Mouse (Mus musculus): ENCODE measurements around the gene Epb41l3.
A peak's percentile ranks its signal among the peaks of the same experiment; 100 is the strongest.
"Not testable (repeated sequence)": the region's sequence is repeated elsewhere in the genome, so short reads cannot be mapped to it uniquely, and the experiment has no call there.

Epb41l3 gene

GRCm38 (mm10) chr17:69105799-69106401 lies 30.4 kb downstream of the Epb41l3 start:
- peak; percentile 68 to 82 for DNase-seq (ENCODE audit: low spot score in 2 of 2)

DNA sequence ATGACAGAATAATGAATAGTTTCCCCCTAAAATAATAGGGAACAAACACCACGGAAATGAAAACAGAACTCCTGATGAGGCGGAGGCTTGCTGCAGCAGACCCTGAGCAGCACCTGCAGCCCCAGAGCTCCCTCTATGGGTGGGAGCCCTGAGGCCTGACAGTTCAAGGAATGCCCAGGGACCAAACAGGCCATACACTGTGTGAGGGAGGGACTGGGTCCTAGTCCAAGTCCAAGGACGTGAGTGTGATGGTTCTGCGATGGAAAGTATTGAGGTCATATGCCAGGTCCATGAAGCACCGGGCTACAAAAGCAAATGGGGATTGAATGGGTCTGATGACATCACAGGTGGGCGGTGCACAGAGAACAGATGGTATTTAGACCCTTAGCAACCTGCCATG lies 33.7 kb downstream of the Epb41l3 start:
- no peak for DNase-seq (ENCODE audit: low spot score in 2 of 2)

- DNase-seq (ENCODE audit: low spot score in 2 of 2) = no peak
Observed at GRCm38 (mm10) chr17:69112232-69112631, 36.7 kb downstream of the Epb41l3 start.

GRCm38 (mm10) chr17:69119183-69119582 lies 43.7 kb downstream of the Epb41l3 start:
- DNase-seq (ENCODE audit: low spot score in 2 of 2) = no peak

- peak in 1 of 2 experiments; percentile 8 for DNase-seq (ENCODE audit: low spot score in 2 of 2)
Observed at GRCm38 (mm10) chr17:69120533-69121358, 45.3 kb downstream of the Epb41l3 start.

- DNase-seq (ENCODE audit: low spot score in 2 of 2) = not testable (repeated sequence)
Observed at GRCm38 (mm10) chr17:69122403-69122802, 46.9 kb downstream of the Epb41l3 start.

DNA sequence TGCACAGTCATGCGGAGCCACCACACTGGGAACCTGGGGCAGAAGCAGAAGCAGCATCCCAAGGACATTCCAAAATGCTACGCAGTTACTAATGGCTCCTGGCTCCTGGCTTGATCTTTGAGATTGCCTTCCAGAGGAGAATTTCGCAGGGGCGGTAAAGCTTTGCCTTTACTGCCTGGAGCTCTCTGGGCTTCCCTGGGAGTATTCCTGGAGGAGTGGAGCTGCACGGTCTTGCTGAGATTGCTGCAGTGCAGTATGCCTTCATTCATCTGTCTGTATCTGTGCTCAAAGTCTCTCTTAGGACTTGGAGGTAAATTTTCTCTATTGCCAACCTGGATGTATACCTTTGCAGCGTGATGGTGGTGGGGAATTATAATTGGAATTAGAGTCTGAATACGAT lies 52.0 kb downstream of the Epb41l3 start:
- peak in 1 of 2 experiments; percentile 14 for DNase-seq (ENCODE audit: low spot score in 2 of 2)

GRCm38 (mm10) chr17:69127981-69128380 lies 52.5 kb downstream of the Epb41l3 start:
- DNase-seq (ENCODE audit: low spot score in 2 of 2) = no peak

GRCm38 (mm10) chr17:69129434-69129833 lies 54.0 kb downstream of the Epb41l3 start:
- no peak for DNase-seq (ENCODE audit: low spot score in 2 of 2)

- DNase-seq (ENCODE audit: low spot score in 2 of 2) = no peak
Observed at GRCm38 (mm10) chr17:69143017-69143416, 67.5 kb downstream of the Epb41l3 start.

DNA sequence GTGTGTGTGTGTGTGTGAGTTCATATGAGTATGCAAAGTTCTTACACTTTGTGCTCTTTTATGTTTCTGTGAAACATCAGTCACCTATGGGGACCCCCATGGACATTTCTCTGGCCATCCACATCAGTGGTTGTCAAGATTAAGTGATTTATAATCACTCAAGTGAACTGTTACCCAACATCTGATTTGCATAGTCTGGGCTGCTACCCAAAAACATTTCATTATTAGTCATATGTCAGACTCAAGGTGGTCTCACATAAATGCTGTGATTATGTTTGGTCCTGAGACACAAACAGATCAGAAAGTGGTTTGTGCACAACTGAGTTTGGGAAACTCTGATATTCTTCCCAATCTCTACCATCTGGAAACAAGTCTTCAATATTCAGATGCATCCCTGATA lies 75.3 kb downstream of the Epb41l3 start:
- DNase-seq (ENCODE audit: low spot score in 2 of 2) = no peak

GRCm38 (mm10) chr17:69151281-69151680 lies 75.8 kb downstream of the Epb41l3 start:
- no peak for DNase-seq (ENCODE audit: low spot score in 2 of 2)

DNA sequence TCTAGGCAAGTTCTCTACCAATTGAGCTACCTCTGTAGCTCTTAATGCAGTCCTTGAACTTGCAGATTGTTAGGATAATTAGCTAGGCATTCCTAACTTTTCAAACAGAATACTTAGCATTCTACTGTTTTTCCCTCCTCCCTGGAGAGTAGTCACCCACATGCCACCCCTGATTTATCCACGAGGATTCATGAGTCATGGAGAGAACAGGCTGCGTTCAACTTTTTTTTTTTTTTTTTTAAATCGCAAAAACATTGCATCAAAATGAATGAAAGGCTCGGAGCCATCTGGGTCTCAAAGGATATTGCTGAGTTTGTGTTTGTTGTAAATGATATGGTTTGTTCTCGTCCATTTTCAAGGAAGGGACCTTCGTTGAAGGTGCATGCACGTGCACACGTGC lies 79.6 kb downstream of the Epb41l3 start:
- DNase-seq (ENCODE audit: low spot score in 2 of 2) = peak; percentile 33 to 55

GRCm38 (mm10) chr17:69156522-69157100 lies 81.1 kb downstream of the Epb41l3 start:
- peak; percentile 61 to 69 for DNase-seq (ENCODE audit: low spot score in 2 of 2)

- DNase-seq (ENCODE audit: low spot score in 2 of 2) = peak in 1 of 2 experiments; percentile 33
Observed at GRCm38 (mm10) chr17:69157101-69157808, 81.8 kb downstream of the Epb41l3 start.

- no peak for DNase-seq (ENCODE audit: low spot score in 2 of 2)
Observed at GRCm38 (mm10) chr17:69157809-69158185, 82.3 kb downstream of the Epb41l3 start.

GRCm38 (mm10) chr17:69158690-69159089 lies 83.2 kb downstream of the Epb41l3 start:
- no peak for DNase-seq (ENCODE audit: low spot score in 2 of 2)

DNA sequence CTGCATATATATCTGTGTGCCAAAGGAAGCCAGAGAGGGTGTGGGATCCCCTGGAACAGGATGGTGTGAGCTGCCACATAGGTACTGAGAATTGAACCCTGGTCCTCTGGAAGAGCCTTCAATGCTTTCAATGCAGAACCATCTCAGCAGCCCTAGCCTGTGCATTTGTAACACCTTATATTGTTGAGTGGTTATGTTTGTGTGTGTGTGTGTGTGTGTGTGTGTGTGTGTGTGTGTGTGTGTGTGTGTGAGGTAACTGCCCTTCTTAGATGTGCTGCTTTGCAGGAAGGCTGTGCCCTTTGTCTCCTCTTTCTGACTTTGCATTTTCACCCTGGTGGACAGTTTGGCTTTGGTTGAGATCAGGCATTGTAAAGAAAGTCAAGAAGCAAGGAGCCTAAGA lies 87.2 kb downstream of the Epb41l3 start:
- no peak for DNase-seq (ENCODE audit: low spot score in 2 of 2)

GRCm38 (mm10) chr17:69176949-69177501 lies 101.5 kb downstream of the Epb41l3 start:
- peak in 1 of 2 experiments; percentile 34 for DNase-seq (ENCODE audit: low spot score in 2 of 2)

GRCm38 (mm10) chr17:69177954-69178353 lies 102.5 kb downstream of the Epb41l3 start:
- no peak for DNase-seq (ENCODE audit: low spot score in 2 of 2)

GRCm38 (mm10) chr17:69180905-69181559 lies 105.5 kb downstream of the Epb41l3 start:
- peak in 1 of 2 experiments; percentile 17 for DNase-seq (ENCODE audit: low spot score in 2 of 2)

All from right cerebral cortex, adult 2 months (tissue).